Mouse (Mus musculus): ENCODE data around the gene Il24.

- TF ChIP-seq POLR2A (IDR thresholded peaks at IDR 0.05; ENCODE audit: low read depth, low read length) = no peak
- no peak for TF ChIP-seq CTCF (IDR thresholded peaks at IDR 0.05; ENCODE audit: extremely low read depth, insufficient read depth, insufficient read length, insufficient replicate concordance)
Measured at GRCm38 (mm10) chr1:130840599-130841379, 46.5 kb downstream of the Il24 start.

Measured in spleen, adult 2 months (tissue).